Mouse (Mus musculus) bone marrow, adult 2 months (tissue): ENCODE results near the gene Irgc1.

ENCODE experiments used
- CTCF ChIP-seq: fragments of 200-500 bp; IDR thresholded peaks from 2 replicates; pipeline ENCODE4 v1.5.1; 2011; ENCODE audit warnings: low read length, control low read depth; ENCODE audit not compliant: control insufficient read depth, insufficient read depth
- POLR2A ChIP-seq: fragments of 200-500 bp; IDR thresholded peaks from 2 replicates; pipeline ENCODE4 v1.6.1; 2011; ENCODE audit warnings: low read depth, mild to moderate bottlenecking, control low read depth, low read length, borderline replicate concordance; ENCODE audit not compliant: control insufficient read depth

GRCm38 (mm10) chr7:24466835-24467234 is 14.7 kb upstream of the Irgc1 start:
- TF ChIP-seq POLR2A (no peak), CTCF (no peak)
